14 mouse cellular contexts compared by ENCODE assay signal in genomic region chr4:145222064-145222463, GRCm38 (mm10). TPM values are rescaled to one million over a fixed set of nuclear protein-coding genes. Genes with fewer than 3 reads are reported as not detected.
A peak's percentile ranks its signal among the peaks of the same experiment; 100 is the strongest.
DNase-seq lines count a peak whose midpoint lies in the region; ATAC-seq and TF ChIP-seq lines count a peak whose summit lies in the region.
"Had no signal": no experiment of that assay in that cellular context is flagged by ENCODE, and none has a peak within 500 bp of the region (broad histone marks: within the 10 kb centered on the region; RNA-seq: fewer than 3 reads in every experiment).

No protein-coding gene starts in this region.

- 43% methylated on average over 8 of the region's 8 CpGs for WGBS in heart, embryonic 16.5 days
- 54% methylated on average over 8 of the region's 8 CpGs for WGBS in heart, adult 2 months
- 20% methylated on average over 8 of the region's 8 CpGs for WGBS in liver, embryonic 15.5 days (ENCODE audit: insufficient replicate concordance)

- intact Hi-C loops in heart, adult 2 months (cut with DNase I): no loop called here

- H3K36me3 ChIP-seq in heart, embryonic 16.5 days (ENCODE audit: control insufficient read depth, insufficient read depth): no peaks in the 10 kb centered on the region
- H3K36me3 ChIP-seq in heart, adult 2 months (ENCODE audit: control insufficient read depth, insufficient read depth, low read length): no peaks in the 10 kb centered on the region
- peaks cover 30% of the 10 kb centered on the region for H3K36me3 ChIP-seq in liver, embryonic 15.5 days (replicated peaks)
- H3K36me3 ChIP-seq: embryonic facial prominence, embryonic 12.5 days; G1E; lung, embryonic 15.5 days; neural tube, embryonic 12.5 days had no signal

- no peak overlapping the region for H3K9ac ChIP-seq in heart, embryonic 16.5 days (ENCODE audit: low read length)
- H3K9ac ChIP-seq in heart, adult 2 months (ENCODE audit: low read depth, low read length): no peak overlapping the region
- H3K9ac ChIP-seq in liver, embryonic 15.5 days: no peak overlapping the region
- H3K9ac ChIP-seq: embryonic facial prominence, embryonic 12.5 days; lung, embryonic 15.5 days; neural tube, embryonic 12.5 days had no signal

- H3K27me3 ChIP-seq in heart, embryonic 16.5 days (ENCODE audit: control insufficient read depth, insufficient read depth, low read length): no peaks in the 10 kb centered on the region
- H3K27me3 ChIP-seq in heart, adult 2 months (ENCODE audit: control insufficient read depth, insufficient read depth, low read length): no peaks in the 10 kb centered on the region
- no peaks in the 10 kb centered on the region for H3K27me3 ChIP-seq in liver, embryonic 15.5 days
- H3K27me3 ChIP-seq: embryonic facial prominence, embryonic 12.5 days; lung, embryonic 15.5 days; neural tube, embryonic 12.5 days had no signal

- no peak for TF ChIP-seq POLR2A in heart, adult 2 months (IDR thresholded peaks at IDR 0.05; ENCODE audit: insufficient read depth, low read depth, low read length)
- TF ChIP-seq POLR2A in bone marrow macrophage, adult 2 months (IDR thresholded peaks at IDR 0.05; ENCODE audit: borderline replicate concordance, low read depth, low read length): no peak

- DNase-seq in heart, adult 2 months: no peak
- DNase-seq in CD4-positive, CD25-positive, alpha-beta regulatory T cell, adult 2 months (ENCODE audit: low read depth, low spot score): peak; percentile 78
- DNase-seq in right cerebral cortex, postnatal 4 days: no peak
- DNase-seq in urinary bladder, postnatal 4 days (ENCODE audit: low spot score in 2 of 2): no peak
- no peak for DNase-seq in lung, postnatal 10 days
- DNase-seq: right cerebral cortex, postnatal 25 days had no signal

- no peaks in the 10 kb centered on the region for H3K9me3 ChIP-seq in heart, embryonic 16.5 days (replicated peaks; ENCODE audit: control insufficient read depth, low read length)
- H3K9me3 ChIP-seq in liver, embryonic 15.5 days (replicated peaks): no peaks in the 10 kb centered on the region
- H3K9me3 ChIP-seq: embryonic facial prominence, embryonic 12.5 days; lung, embryonic 15.5 days; neural tube, embryonic 12.5 days had no signal

- no peak overlapping the region for H3K27ac ChIP-seq in heart, embryonic 16.5 days (ENCODE audit: low read length)
- no peak overlapping the region; the same call in 1 of the 2 replicates for H3K27ac ChIP-seq in heart, adult 2 months
- H3K27ac ChIP-seq in bone marrow macrophage, adult 2 months (ENCODE audit: insufficient read depth, low read depth, low read length): peak overlapping the region; percentile 74
- H3K27ac ChIP-seq in liver, embryonic 15.5 days (replicated peaks): peak overlapping the region; percentile 70
- H3K27ac ChIP-seq: embryonic facial prominence, embryonic 12.5 days; lung, embryonic 15.5 days; neural tube, embryonic 12.5 days had no signal

- peak; percentile 14; the same call in 1 of the 2 replicates for ATAC-seq in heart, embryonic 16.5 days (replicated peaks; ENCODE audit: extremely low read depth, insufficient read depth, low FRiP score)
- peak; percentile 89 for ATAC-seq in liver, embryonic 15.5 days (ENCODE audit: insufficient read depth)
- ATAC-seq: hindbrain, embryonic 16.5 days had no signal

- no peak overlapping the region for H3K4me2 ChIP-seq in heart, embryonic 16.5 days (ENCODE audit: low read depth, low read length)
- H3K4me2 ChIP-seq in liver, embryonic 15.5 days: peak overlapping the region; percentile 36
- H3K4me2 ChIP-seq: embryonic facial prominence, embryonic 12.5 days; lung, embryonic 15.5 days; neural tube, embryonic 12.5 days had no signal

- TF ChIP-seq EP300 in heart, adult 2 months (IDR thresholded peaks at IDR 0.05; ENCODE audit: insufficient read depth, low read depth, low read length): no peak

- no peak for TF ChIP-seq CTCF in heart, adult 2 months (IDR thresholded peaks at IDR 0.05)
- no peak for TF ChIP-seq CTCF in bone marrow macrophage, adult 2 months (IDR thresholded peaks at IDR 0.05; ENCODE audit: low read depth, low read length)

- no peaks in the 10 kb centered on the region for H3K4me1 ChIP-seq in heart, embryonic 16.5 days (ENCODE audit: control insufficient read depth, insufficient read depth, low read length)
- H3K4me1 ChIP-seq in heart, adult 2 months (ENCODE audit: control insufficient read depth, insufficient read depth, low read length): peaks cover 10% of the 10 kb centered on the region
- H3K4me1 ChIP-seq in bone marrow macrophage, adult 2 months (ENCODE audit: control insufficient read depth, insufficient read depth, low read length): peaks cover 61% of the 10 kb centered on the region
- H3K4me1 ChIP-seq in liver, embryonic 15.5 days (replicated peaks): peaks cover 30% of the 10 kb centered on the region
- H3K4me1 ChIP-seq: embryonic facial prominence, embryonic 12.5 days; lung, embryonic 15.5 days; neural tube, embryonic 12.5 days had no signal

- no peaks in the 10 kb centered on the region for H3K79me2 ChIP-seq in heart, adult 2 months (replicated peaks; ENCODE audit: control insufficient read depth, insufficient read depth, low read length)

- no peak overlapping the region for H3K4me3 ChIP-seq in heart, embryonic 16.5 days (ENCODE audit: low read length)
- no peak overlapping the region for H3K4me3 ChIP-seq in heart, adult 2 months
- H3K4me3 ChIP-seq in bone marrow macrophage, adult 2 months (ENCODE audit: insufficient read depth, low read length): no peak overlapping the region
- no peak overlapping the region for H3K4me3 ChIP-seq in liver, embryonic 15.5 days (replicated peaks)
- H3K4me3 ChIP-seq: embryonic facial prominence, embryonic 12.5 days; lung, embryonic 15.5 days; neural tube, embryonic 12.5 days had no signal

RNA-seq across cellular contexts. Expression of gene Tnfrsf1b, which starts 24.6 kb away (rescaled TPM):
- 4.1 and 5.2 TPM in 2 replicates for polyA plus RNA-seq in heart, embryonic 16.5 days (2015; fragmentation: Nextera tagmentation; extraction: Ambion mirVana)
- 1 to 10 TPM; 4.8 to 5.4 TPM for total RNA-seq in heart, adult 2 months (2021)
- 7.6 and 10.9 TPM in 2 replicates for polyA plus RNA-seq in heart, adult 2 months (2012; rRNA removed)
- polyA plus RNA-seq in bone marrow macrophage, adult 2 months (2012; ENCODE audit: insufficient read depth, insufficient read length, missing spikeins): 181 and 222 TPM in 2 replicates
- polyA plus RNA-seq in liver, embryonic 15.5 days (2015; fragmentation: Nextera tagmentation; extraction: Ambion mirVana): 7.7 and 9.3 TPM in 2 replicates
- total RNA-seq: G1E had no signal
- polyA plus RNA-seq: G1E had no signal

RNA-seq across cellular contexts. Expression of gene Vps13d, which starts 27.3 kb away (rescaled TPM):
- 7.6 and 9.0 TPM in 2 replicates for polyA plus RNA-seq in heart, embryonic 16.5 days (2015; fragmentation: Nextera tagmentation; extraction: Ambion mirVana)
- total RNA-seq in heart, adult 2 months (2021): 10 to 100 TPM; 65.8 to 77.1 TPM
- polyA plus RNA-seq in heart, adult 2 months (2012; rRNA removed): 24.8 and 41.5 TPM in 2 replicates
- polyA plus RNA-seq in bone marrow macrophage, adult 2 months (2012; ENCODE audit: insufficient read depth, insufficient read length, missing spikeins): 37.4 and 44.8 TPM in 2 replicates
- 3.5 and 3.9 TPM in 2 replicates for polyA plus RNA-seq in liver, embryonic 15.5 days (2015; fragmentation: Nextera tagmentation; extraction: Ambion mirVana)

Comparison
In these comparisons a context has a peak if more than half of its experiments do, and no peak if none do; other contexts are left out.
1. H3K27ac ChIP-seq: peak in bone marrow macrophage, adult 2 months (single experiment) and liver, embryonic 15.5 days (single experiment); none in heart, embryonic 16.5 days (single experiment) and heart, adult 2 months (single experiment).
2. RNA of gene Tnfrsf1b, which starts 24.6 kb away (polyA plus RNA-seq): 181 to 222 TPM in bone marrow macrophage, adult 2 months; 7.7 to 9.3 TPM in liver, embryonic 15.5 days, 7.6 to 10.9 TPM in heart, adult 2 months and 4.1 to 5.2 TPM in heart, embryonic 16.5 days; every median in the first group is over 10 times any median in the second.